Mouse (Mus musculus) ES-E14 (cell line): ENCODE data around the gene Fbln2. TPM values are rescaled to one million over a fixed set of nuclear protein-coding genes. Genes with fewer than 3 reads are reported as not detected.

ENCODE experiments used
- DNase-seq: peaks from one replicate; pipeline ENCODE4 v3.0.0-alpha.2; 2013; ENCODE audit warnings: low read depth, low spot score
- H3K27ac ChIP-seq: 2 replicates; pipeline ENCODE4 v1.5.1; 2012; ENCODE audit warnings: low read depth, mild to moderate bottlenecking, low read length, moderate library complexity, mixed read lengths; ENCODE audit not compliant: poor library complexity, insufficient read depth, severe bottlenecking
- H3K36me3 ChIP-seq: 2 replicates; pipeline ENCODE4 v1.6.1; 2012; ENCODE audit warnings: mild to moderate bottlenecking, low read length, moderate library complexity, mixed read lengths; ENCODE audit not compliant: control insufficient read depth, poor library complexity, insufficient read depth, severe bottlenecking
- H3K4me1 ChIP-seq, 2 experiments: fragments of 150-350 bp in 1 of 2; sonication (generic) in 1 of 2; 2 replicates each; pipeline ENCODE4 v1.6.1; 2012; ENCODE audit warnings: low read length in 2 of 2, mild to moderate bottlenecking in 1 of 2, mixed read lengths in 1 of 2; ENCODE audit not compliant: control insufficient read depth in 2 of 2, insufficient read depth in 2 of 2, poor library complexity in 1 of 2
- H3K4me3 ChIP-seq, 2 experiments: fragments of 150-350 bp in 1 of 2; sonication (generic) in 1 of 2; 2 replicates each; pipeline ENCODE4 v1.5.1; 2012; ENCODE audit warnings: low read length in 2 of 2, low read depth in 1 of 2, mild to moderate bottlenecking in 1 of 2, mixed read lengths in 1 of 2; ENCODE audit not compliant: insufficient read depth in 1 of 2, poor library complexity in 1 of 2, severe bottlenecking in 1 of 2
- H3K9ac ChIP-seq: 2 replicates; pipeline ENCODE4 v1.6.1; 2012; ENCODE audit warnings: low read depth, mild to moderate bottlenecking, low read length, mixed read lengths; ENCODE audit not compliant: poor library complexity, insufficient read depth, severe bottlenecking
- H3K9me3 ChIP-seq: fragments of 150-350 bp; sonication (generic); 2 replicates; pipeline ENCODE4 v1.6.1; 2012; ENCODE audit warnings: low read depth, mild to moderate bottlenecking, low read length; ENCODE audit not compliant: control insufficient read depth, insufficient read depth
- CHD2 ChIP-seq: IDR thresholded peaks from 2 replicates; pipeline ENCODE4 v1.6.1; 2014; ENCODE audit warnings: mild to moderate bottlenecking, low read depth, low read length, inconsistent platforms
- HCFC1 ChIP-seq: IDR thresholded peaks from 2 replicates; pipeline ENCODE4 v1.6.1; 2012; ENCODE audit warnings: low read length, inconsistent platforms, borderline replicate concordance; ENCODE audit not compliant: insufficient read depth
- MAFK ChIP-seq: IDR thresholded peaks from 2 replicates; pipeline ENCODE4 v1.6.1; 2014; ENCODE audit warnings: mild to moderate bottlenecking, low read depth, low read length, inconsistent platforms; ENCODE audit not compliant: insufficient read depth
- ZC3H11A ChIP-seq: IDR thresholded peaks from 2 replicates; pipeline ENCODE4 v1.6.1; 2012; ENCODE audit warnings: low read depth, mild to moderate bottlenecking, inconsistent platforms, low read length, borderline replicate concordance
- ZNF384 ChIP-seq: IDR thresholded peaks from 2 replicates; pipeline ENCODE4 v1.6.1; 2012; ENCODE audit warnings: low read depth, low read length, inconsistent platforms
- in situ Hi-C, 2 experiments: fragments of 600-800 bp; cut with MboI; formaldehyde crosslinking; loops; one replicate each; pipeline ENCODE4 v1.15.1; 2025; ENCODE audit warnings: low sequenced_read_pairs in 2 of 2, inconsistent platforms in 1 of 2; ENCODE audit not compliant: unreplicated experiment in 2 of 2
- total RNA-seq: library from RNA; depleted of rRNA; stranded (reverse); fragments of 300-350 nt; gene quantifications from 2 replicates; pipeline ENCODE4 v1.2.3, GENCODE M21; 2012

Fbln2 gene
- total RNA-seq, 1 experiment: 24.7 TPM

DNA sequence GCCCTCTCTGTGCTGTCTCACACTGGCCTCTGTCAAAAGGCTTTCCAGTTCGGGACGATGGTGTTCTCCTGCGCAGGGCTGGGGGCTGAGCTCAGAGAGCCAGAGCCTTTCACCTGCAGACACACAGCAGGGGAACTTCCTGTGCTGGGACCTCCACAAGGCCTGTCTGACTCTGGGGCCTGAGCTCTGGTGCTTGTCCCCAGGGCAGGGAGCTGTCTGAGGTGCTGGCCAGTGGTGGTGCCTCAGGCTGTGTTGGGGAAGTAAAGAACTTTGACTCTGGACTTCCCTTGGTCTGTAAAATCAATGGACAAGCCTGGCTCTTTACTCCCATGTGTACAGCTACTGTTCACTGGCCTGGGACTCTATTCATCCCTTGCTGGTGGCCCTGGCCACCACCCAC, 8.8 kb downstream of the Fbln2 start:
- H3K9ac ChIP-seq: no peak overlapping the region
- peak; percentile 27 for DNase-seq
- in situ Hi-C loops: no loop called here
- no peak overlapping the region for H3K4me3 ChIP-seq
- TF ChIP-seq CHD2: no peak
- no peak for TF ChIP-seq ZC3H11A
- no peak for TF ChIP-seq MAFK
- TF ChIP-seq HCFC1: no peak
- no peak for TF ChIP-seq ZNF384
- no peaks in the 10 kb centered on the region for H3K4me1 ChIP-seq
- H3K27ac ChIP-seq: no peak overlapping the region
- no peaks in the 10 kb centered on the region for H3K9me3 ChIP-seq
- H3K36me3 ChIP-seq: no peaks in the 10 kb centered on the region

DNA sequence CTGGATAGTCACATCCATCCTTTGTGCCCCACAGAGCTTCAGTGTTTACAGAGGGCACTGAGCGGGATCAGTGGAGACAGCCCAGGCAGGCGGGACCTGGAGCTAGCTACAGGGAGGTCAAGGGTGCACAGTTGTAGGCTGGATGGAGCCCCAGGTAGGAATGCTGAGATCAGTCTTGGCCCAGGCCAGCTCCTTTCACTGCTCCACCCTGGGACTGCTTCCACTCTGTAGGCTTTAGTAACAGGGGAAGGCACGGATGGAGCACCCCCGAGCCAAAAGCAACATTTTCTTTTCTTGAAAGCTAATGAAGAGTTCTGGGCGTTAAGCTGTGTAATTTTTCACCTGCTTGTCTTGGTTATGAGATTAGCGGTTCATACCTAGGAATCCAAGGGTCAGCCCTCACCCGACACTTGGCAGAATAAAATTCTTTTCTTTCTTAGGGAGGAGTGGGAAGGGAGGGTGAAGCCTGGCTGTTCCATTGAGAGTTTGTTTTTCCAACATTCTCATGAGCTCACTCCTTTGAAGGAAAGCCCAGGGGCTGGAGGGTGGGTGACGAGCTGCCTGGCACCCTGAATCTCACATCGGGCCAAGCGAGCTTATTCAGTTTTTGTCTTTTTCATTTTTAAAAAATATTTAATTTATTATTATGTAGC, 10.6 kb downstream of the Fbln2 start:
- Histone ChIP-seq H3K9me3 (no peaks in the 10 kb centered on the region), H3K9ac (no peak overlapping the region), H3K4me1 (no peaks in the 10 kb centered on the region), H3K27ac (no peak overlapping the region), H3K4me3 (no peak overlapping the region), H3K36me3 (no peaks in the 10 kb centered on the region)
- TF ChIP-seq ZC3H11A (no peak), MAFK (no peak), HCFC1 (no peak), CHD2 (no peak), ZNF384 (no peak)
- DNase-seq: no peak
- in situ Hi-C loops: no loop called here

DNA sequence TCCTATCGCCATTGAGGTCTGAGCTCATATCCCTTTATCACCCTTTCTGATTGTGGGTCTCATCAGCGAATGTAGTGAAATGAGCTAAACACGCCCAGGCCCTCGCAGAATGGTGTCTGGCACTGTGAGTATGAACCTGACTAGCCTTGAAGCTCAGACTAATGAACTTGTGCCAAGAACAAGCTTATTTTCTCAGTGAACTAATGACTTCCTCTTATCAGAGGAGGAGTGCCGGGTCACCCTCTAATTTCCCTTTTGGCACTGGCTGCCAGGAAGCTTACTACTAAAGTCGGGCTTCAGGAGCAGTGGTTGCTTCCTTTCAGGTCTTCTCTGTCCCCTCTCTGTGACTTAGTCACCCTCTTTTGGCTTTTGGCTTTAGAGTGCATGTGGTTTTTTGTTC, 12.7 kb downstream of the Fbln2 start:
- no peaks in the 10 kb centered on the region for H3K4me1 ChIP-seq
- in situ Hi-C loops: no loop called here
- H3K4me3 ChIP-seq: no peak overlapping the region
- H3K9me3 ChIP-seq: no peaks in the 10 kb centered on the region
- DNase-seq: no peak
- H3K9ac ChIP-seq: no peak overlapping the region
- H3K27ac ChIP-seq: no peak overlapping the region
- TF ChIP-seq ZNF384 (no peak), ZC3H11A (no peak), HCFC1 (no peak), MAFK (no peak), CHD2 (no peak)
- H3K36me3 ChIP-seq: no peaks in the 10 kb centered on the region

DNA sequence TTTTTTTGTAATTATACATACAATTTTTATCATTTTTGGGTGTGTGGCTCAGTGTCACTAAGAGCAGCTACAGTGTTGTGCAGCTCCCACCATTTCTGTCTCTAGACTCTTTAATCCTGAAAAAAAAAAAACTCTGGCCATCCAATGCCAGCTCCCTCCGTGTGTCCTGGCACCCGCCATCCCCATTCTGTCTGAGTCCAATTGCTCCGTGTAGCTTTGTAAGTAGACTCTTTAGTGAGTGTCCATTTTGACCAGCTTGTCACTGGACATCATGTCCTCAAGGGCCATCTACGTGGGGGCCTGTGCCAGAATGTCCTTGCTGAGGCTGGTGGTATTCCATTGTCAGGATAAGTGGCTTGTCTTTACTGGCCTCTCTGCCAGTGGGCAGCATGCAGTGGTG, 13.1 kb downstream of the Fbln2 start:
- Histone ChIP-seq H3K9ac (no peak overlapping the region), H3K27ac (no peak overlapping the region), H3K4me1 (no peaks in the 10 kb centered on the region), H3K4me3 (no peak overlapping the region), H3K36me3 (no peaks in the 10 kb centered on the region), H3K9me3 (no peaks in the 10 kb centered on the region)
- no peak for TF ChIP-seq ZC3H11A
- TF ChIP-seq CHD2: no peak
- TF ChIP-seq HCFC1: no peak
- no peak for TF ChIP-seq MAFK
- no peak for TF ChIP-seq ZNF384
- no peak for DNase-seq
- in situ Hi-C loops: no loop called here

DNA sequence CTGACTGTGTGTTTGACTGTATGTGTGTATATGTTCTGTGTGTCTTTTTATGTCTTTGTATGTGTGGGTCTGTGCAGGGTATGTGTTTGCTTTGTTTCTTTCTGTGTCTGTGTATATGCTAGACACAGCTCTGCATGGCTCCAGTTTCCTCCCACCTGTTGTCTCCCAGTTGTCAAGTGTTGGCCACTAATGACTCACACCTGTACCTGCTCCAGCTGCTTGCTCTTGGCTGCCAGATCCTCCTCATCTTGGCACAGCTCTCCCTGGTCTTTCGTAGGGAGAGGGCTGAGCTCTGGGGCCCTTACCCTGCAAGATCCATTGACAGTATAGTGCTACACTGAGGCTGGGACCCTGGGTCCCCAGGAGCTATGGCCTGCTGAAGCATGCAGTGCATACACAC, 13.8 kb downstream of the Fbln2 start:
- no peak overlapping the region for H3K27ac ChIP-seq
- DNase-seq: no peak
- H3K9ac ChIP-seq: no peak overlapping the region
- TF ChIP-seq ZNF384 (no peak), CHD2 (no peak), HCFC1 (no peak), ZC3H11A (no peak), MAFK (no peak)
- in situ Hi-C loops: no loop called here
- no peaks in the 10 kb centered on the region for H3K36me3 ChIP-seq
- no peak overlapping the region for H3K4me3 ChIP-seq
- H3K4me1 ChIP-seq: no peaks in the 10 kb centered on the region
- no peaks in the 10 kb centered on the region for H3K9me3 ChIP-seq
